Mouse (Mus musculus) Patski (cell line): ENCODE data around the gene Bbs1. TPM values are rescaled to one million over a fixed set of nuclear protein-coding genes. Genes with fewer than 3 reads are reported as not detected.
A peak's percentile ranks its signal among the peaks of the same experiment; 100 is the strongest.
"Not testable (repeated sequence)": the region's sequence is repeated elsewhere in the genome, so short reads cannot be mapped to it uniquely, and the experiment has no call there.

Experiments used
- ATAC-seq: fragments of 100-300 bp; one replicate; pipeline ENCODE4 v1.8.0; 2021
- CTCF ChIA-PET: fragments of 350-600 bp; sonication (Branson Sonifier 250); formaldehyde crosslinking; loops from one replicate; lab custom pipeline; 2022; ENCODE audit warnings: inconsistent platforms; lab: Charles Lee
- POLR2A ChIA-PET: fragments of 350-600 bp; sonication (Branson Sonifier 250); formaldehyde crosslinking; loops from one replicate; lab custom pipeline; 2022; ENCODE audit warnings: antibody characterized with exemption, inconsistent platforms; lab: Charles Lee
- DNase-seq: peaks from one replicate; pipeline ENCODE4 v3.0.0-alpha.2; 2011; ENCODE audit warnings: low read depth, low spot score
- H3K27me3 ChIP-seq: fragments of 371-371 bp; one replicate; pipeline ENCODE4 v1.5.1; 2021
- CTCF ChIP-seq: fragments of 100-300 bp; IDR thresholded peaks from one replicate; pipeline ENCODE4 v1.5.1; 2021
- in situ Hi-C: fragments of 300-500 bp; cut with MboI; formaldehyde crosslinking; loops from 3 replicates; pipeline ENCODE4 v1.11.1; 2018; ENCODE audit warnings: low pct_unique_long_range_greater_than_20kb, mixed read lengths
- polyA plus RNA-seq: library from polyadenylated mRNA; unstranded; gene quantifications from one replicate; pipeline ENCODE4 v1.2.3, GENCODE M21; 2021

The Bbs1 gene
- 20.3 TPM for polyA plus RNA-seq

DNA sequence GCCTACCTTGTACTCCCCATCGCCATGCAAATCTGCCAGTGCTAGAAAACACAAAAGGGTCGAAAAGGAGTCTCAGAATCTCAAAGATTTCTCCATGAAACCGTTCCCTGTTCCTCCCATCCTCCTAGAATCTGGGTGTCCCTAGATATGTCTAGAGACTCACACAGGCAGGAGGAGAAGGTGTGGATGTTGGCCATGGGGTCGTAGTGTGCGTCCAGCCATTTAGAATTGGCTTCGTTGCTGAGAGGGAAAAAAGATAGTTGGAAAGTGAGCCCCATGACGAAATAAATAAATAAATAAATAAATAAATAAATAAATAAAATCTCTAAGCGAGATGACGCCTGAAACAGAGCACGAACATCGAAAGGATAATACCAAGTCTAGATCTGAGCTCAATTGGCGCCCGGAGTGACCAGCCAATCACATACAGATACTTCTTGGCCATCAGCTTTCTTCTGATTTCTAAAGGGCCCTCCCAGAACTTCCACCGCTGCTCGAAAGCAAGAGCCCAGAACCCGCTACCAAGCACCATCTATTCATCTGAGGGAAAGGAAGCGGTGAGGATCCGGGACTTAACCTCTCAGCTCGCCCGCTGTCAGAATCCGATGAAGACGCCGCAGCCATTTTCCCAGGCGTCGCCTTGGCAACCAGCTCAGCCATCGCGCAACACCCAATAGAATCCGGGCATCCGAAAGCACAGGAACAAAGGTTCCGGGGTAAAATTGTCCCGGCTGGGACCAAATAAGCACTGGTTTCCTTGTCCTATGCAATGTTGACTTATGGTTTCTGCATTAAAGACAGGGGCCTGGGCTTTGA lies at the start of gene Bbs1:
Gene Bbs1 (minus strand): TSS at position 650 of the 816 bp plus-strand sequence.
- in situ Hi-C loops, result loop anchor here (5.0 kb wide), 1 partner anchor 149 kb away; the partner anchor contains the start of gene Rbm4b
- DNase-seq (peak; percentile 48), ATAC-seq (no peak)
- no peak for TF ChIP-seq CTCF
- H3K27me3 ChIP-seq, result no peaks in the 10 kb centered on the region
- CTCF ChIA-PET, result interaction anchor here (1.3 to 2.4 kb wide), 2 partner anchors 10 to 22 kb away, joined by 3 to 8 read pairs; partner anchors contain the start of gene Dpp3
- POLR2A ChIA-PET, result interaction anchor here (0.6 kb wide), 1 partner anchor 893 kb away, joined by 3 read pairs; no protein-coding TSS in a partner anchor

DNA sequence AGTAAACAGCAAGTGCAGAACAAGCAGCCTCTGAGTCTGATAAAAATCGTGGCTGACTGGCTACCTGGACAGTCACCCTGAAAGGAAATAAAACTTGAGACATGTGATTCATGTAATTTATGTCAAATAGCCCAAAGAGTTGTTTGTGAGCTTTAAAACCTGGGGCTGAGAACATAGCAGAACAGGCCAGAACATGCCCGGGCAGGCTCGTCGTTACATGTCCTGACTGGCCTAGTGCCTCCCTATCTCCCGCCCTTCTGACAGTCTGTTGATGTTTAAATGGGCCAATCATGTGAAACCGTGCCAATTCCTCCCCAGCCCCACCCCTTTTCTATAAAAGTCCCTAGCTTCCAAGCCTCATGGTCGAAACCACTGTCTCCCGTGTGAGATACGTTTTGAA lies 42.2 kb upstream of the Bbs1 start:
- DNase-seq, in situ Hi-C loops, H3K27me3 ChIP-seq, ATAC-seq: not testable (repeated sequence)
- ChIA-PET POLR2A (interaction anchor here (1.2 kb wide), 1 partner anchor 10 kb away, joined by 3 read pairs; no protein-coding TSS in a partner anchor), CTCF (interaction anchor here (1.8 kb wide), 1 partner anchor 13 kb away, joined by 6 read pairs; the partner anchor contains the start of gene Mrpl11)

DNA sequence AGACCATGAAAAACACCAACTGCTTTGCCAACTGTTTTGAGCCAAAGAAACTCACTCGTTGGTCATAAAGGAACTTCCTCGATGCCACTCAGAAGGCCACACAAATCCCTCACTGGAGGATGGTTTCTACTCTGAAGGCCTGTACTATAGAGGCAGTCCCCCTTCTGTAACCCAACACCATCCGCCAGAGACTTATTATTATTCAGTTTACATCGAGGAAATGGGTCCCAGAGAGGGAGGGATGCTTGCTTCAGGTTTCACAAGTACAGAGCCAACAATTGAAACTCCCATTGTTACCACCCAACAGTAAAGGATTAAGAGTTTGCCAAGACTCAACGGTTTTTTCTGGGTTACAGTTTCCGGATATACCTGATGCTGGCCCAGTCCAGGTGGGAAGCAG lies 39.1 kb upstream of the Bbs1 start:
- ATAC-seq (no peak), DNase-seq (no peak)
- in situ Hi-C loops, result no loop called here
- no peaks in the 10 kb centered on the region for H3K27me3 ChIP-seq
- ChIA-PET POLR2A (no interaction called here), CTCF (no interaction called here)
- TF ChIP-seq CTCF, result no peak

DNA sequence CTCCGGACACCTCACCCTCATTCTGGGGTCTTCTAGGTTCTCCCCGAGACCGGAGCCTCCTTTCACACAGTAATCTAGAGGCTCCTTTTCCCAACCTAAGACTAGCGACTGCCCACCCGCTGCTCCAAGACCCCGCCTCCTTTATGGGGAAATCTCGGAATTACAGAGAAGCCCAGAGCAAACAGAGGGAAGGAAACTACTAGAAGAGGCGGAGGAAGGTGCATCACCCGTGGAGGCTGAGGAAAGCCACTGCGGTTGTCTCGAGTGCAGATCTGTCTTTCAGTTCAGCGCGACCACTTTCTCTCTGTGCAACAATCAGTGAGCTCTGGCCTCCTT lies 36.8 kb upstream of the Bbs1 start:
- CTCF ChIA-PET, result no interaction called here
- POLR2A ChIA-PET, result no interaction called here
- TF ChIP-seq CTCF, result no peak
- in situ Hi-C loops, result no loop called here
- DNase-seq (no peak), ATAC-seq (peak; percentile 36)
- H3K27me3 ChIP-seq, result no peaks in the 10 kb centered on the region

DNA sequence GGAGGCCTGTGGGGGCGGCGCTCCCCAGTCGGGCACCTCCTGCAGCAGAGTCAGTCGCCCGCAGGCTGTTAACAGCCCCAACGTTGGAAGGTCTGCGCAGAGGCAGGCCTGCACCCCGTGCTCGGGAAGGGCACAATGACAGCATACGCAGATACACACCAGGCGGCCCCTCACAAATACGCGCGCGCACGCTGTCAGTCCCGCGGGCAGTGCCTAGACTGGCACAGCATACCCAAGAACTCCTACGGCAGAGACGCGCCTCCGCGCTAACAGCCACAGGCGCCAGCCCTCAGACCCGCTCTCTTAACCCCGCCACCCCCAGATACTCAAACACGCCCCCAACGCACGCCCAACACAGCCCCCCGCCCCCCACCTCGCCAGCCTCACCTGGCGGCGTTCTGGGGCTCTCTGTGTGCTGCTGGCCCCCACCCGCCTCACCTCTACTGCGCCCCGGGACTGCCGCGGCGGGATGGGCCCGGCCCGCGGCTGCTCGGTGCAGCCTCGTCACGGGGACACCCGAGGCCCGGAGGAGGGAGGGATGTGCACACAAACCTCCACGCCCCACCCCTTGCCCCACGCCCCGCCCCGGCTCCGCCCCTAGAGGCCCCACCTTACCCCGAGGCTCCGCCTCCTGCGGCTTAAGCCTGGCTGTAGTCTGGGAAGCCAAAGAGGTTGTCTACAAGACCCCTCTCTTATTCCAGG lies 36.3 kb upstream of the Bbs1 start, which contains the start of gene Peli3:
Gene Peli3 (minus strand): TSS at position 577 of the 702 bp plus-strand sequence.
- no peaks in the 10 kb centered on the region for H3K27me3 ChIP-seq
- no peak for DNase-seq
- in situ Hi-C loops, result no loop called here
- CTCF ChIA-PET, result no interaction called here
- POLR2A ChIA-PET, result no interaction called here
- TF ChIP-seq CTCF, result no peak
- ATAC-seq, result peak; percentile 80

DNA sequence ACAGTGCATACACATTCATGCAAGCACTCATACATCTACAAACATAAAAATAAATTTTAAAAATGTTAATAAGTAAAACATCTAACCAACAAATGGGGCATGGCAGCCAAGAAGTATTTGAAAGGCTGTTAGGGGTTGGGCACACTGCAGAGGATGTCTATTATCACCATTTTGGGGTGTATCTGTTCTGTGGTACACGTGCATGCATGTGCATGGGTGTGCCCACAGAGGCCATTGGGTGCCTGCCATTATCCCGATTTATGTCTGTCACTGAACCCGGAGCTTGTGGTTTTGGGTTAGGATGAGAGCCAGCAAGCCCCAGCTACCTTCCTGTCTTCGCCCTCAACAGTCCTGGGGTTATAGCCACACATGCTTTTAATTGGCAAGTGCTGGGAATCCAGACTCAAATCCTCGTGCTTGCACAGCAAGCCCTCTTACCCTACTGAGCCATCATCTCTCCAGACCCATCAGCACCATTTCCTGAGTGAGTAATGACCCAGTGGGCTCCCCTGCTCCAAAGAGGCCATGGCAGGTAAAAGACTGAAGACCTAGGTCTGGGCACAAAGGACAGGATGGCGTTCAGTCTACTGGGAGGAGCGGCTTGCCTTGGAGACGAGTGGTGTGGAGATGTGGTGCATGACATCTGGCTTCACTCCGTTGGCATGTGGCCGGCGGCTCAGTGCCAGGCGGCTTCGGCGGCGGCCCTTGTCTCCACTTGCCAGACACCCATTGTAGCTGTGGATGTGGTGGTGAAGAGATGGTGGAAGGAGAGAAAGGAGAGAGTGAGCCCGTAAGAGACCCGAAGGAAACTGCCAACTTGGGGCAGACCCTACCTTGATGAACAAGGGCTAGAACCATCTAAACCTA lies 31.2 kb upstream of the Bbs1 start:
- ChIA-PET CTCF (interaction anchor here (0.7 to 1.8 kb wide), 4 partner anchors 9 to 129 kb away, joined by 3 to 6 read pairs (median 5); partner anchors contain the start of gene Dpp3), POLR2A (interaction anchor here (1.0 to 2.1 kb wide), 2 partner anchors 9 to 10 kb away, joined by 4 to 11 read pairs; partner anchors contain the start of gene Dpp3)
- no peak for DNase-seq
- TF ChIP-seq CTCF, result no peak
- in situ Hi-C loops, result no loop called here
- no peak for ATAC-seq
- H3K27me3 ChIP-seq, result no peaks in the 10 kb centered on the region

DNA sequence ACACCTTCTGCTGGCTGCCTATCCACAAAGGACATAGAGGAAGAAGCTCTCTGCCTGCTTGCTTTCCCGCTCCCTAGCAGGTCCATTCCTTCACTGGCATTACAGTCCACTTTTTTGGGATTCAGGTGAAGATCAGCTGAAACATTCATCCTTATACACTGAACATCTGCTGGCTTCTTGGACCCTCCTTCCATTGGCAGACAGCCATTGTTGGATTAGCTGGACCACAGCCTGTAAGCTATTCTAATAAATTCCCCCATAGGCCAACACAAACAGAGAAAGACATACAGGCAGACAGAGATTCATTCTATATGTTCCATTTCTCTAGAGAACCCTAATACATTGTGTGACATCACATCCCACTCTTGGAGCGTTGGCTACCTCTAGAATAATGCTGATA lies 30.5 kb upstream of the Bbs1 start:
- ChIA-PET CTCF (interaction anchor here (0.7 to 1.8 kb wide), 2 partner anchors 8 to 128 kb away, joined by 3 to 5 read pairs; no protein-coding TSS in a partner anchor), POLR2A (interaction anchor here (1.0 kb wide), 1 partner anchor 9 kb away, joined by 4 read pairs; the partner anchor contains the start of gene Dpp3)
- H3K27me3 ChIP-seq, result no peaks in the 10 kb centered on the region
- no peak for TF ChIP-seq CTCF
- ATAC-seq (no peak), DNase-seq (no peak)
- in situ Hi-C loops, result no loop called here

DNA sequence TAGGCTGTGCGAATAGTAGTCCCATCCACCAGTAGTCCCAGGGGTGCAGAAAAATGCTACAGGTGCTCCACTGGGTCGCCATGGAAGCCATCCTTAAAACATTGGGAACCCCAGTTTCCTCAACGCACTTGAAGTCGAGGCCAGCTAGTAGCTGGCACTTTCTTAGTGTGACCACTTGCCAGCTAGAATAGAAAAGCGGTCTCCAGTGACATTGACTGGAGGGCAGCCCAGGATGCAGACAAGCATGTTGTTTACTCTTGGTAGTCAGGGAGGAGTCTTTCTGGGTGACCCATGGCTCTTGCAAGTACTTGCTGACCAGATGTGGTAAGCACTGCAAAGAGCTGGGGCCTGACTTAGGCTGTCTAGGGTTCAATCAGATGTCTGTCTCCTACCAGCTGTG lies 22.4 kb upstream of the Bbs1 start:
- POLR2A ChIA-PET, result interaction anchor here (0.6 to 1.8 kb wide), 5 partner anchors 10 to 44 kb away, joined by 3 to 11 read pairs (median 4); partner anchors contain the start of gene Mrpl11
- in situ Hi-C loops, result no loop called here
- no peak for DNase-seq

DNA sequence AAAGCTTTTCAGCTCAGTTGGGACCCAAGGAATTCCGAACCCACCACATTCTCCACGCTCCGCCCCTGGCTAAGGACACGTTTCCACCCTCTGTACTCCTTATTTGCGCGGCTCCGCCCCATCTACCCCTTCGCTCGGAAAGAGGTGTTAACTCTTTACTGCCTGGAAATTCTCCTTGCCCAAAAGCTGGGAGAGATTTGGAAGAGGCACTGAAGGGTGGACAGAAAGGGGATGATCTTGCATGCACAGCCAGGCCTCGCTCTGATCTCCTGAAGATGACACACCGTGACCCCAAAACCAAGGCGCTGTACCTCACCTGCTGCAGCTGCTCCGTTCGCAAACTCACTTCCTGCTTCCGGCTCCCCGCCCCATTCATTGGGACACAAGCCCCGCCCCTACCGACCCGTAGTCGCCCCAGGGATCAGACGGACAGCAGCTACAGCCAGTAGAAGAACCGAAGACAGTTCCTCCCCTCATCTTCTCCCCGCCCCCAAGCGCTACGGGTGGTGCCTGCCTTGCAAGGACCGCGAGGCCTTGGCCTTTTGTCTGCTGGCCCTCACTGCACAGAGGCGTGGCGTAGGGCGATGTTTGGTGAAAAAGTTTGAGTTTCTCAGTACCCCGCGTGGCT lies 21.6 kb upstream of the Bbs1 start, which contains the start of gene Dpp3:
Gene Dpp3 (minus strand): TSS at position 384 of the 628 bp plus-strand sequence.
- POLR2A ChIA-PET, result interaction anchor here (1.2 to 1.8 kb wide), 7 partner anchors 9 to 34 kb away, joined by 3 to 11 read pairs (median 4); partner anchors contain the start of gene Mrpl11
- no peaks in the 10 kb centered on the region for H3K27me3 ChIP-seq
- CTCF ChIA-PET, result interaction anchor here (1.5 to 2.5 kb wide), 3 partner anchors 11 to 33 kb away, joined by 5 to 10 read pairs (median 8); partner anchors contain the start of gene Bbs1
- DNase-seq (peak; percentile 87), ATAC-seq (peak; percentile 91)
- in situ Hi-C loops, result no loop called here
- no peak for TF ChIP-seq CTCF

More for the DNA sequence above, 22.4 kb upstream of the Bbs1 start:
- no peak for TF ChIP-seq CTCF
- CTCF ChIA-PET, result interaction anchor here (1.1 to 2.5 kb wide), 3 partner anchors 9 to 33 kb away, joined by 5 to 10 read pairs (median 8); partner anchors contain the start of gene Bbs1
- ATAC-seq, result no peak
- no peaks in the 10 kb centered on the region for H3K27me3 ChIP-seq
